In genomic region chr5:52425819-52426218, GRCm38 (mm10) we compare ENCODE assay signal across 29 mouse cellular contexts. TPM values are rescaled to one million over a fixed set of nuclear protein-coding genes. Genes with fewer than 3 reads are reported as not detected.
A peak's percentile ranks its signal among the peaks of the same experiment; 100 is the strongest.
DNase-seq lines count a peak whose midpoint lies in the region; ATAC-seq lines count a peak whose summit lies in the region.
"Had no signal": no experiment of that assay in that cellular context is flagged by ENCODE, and none has a peak within 500 bp of the region (broad histone marks: within the 10 kb centered on the region; RNA-seq: fewer than 3 reads in every experiment).

No protein-coding gene starts in this region.

- H3K27me3 ChIP-seq in midbrain, embryonic 13.5 days = no peaks in the 10 kb centered on the region
- H3K27me3 ChIP-seq: CH12.LX; embryonic facial prominence, embryonic 13.5 days; embryonic facial prominence, embryonic 15.5 days; forebrain, embryonic 12.5 days; Patski had no signal

- no peaks in the 10 kb centered on the region for H3K36me3 ChIP-seq in midbrain, embryonic 13.5 days
- H3K36me3 ChIP-seq: embryonic facial prominence, embryonic 13.5 days; embryonic facial prominence, embryonic 15.5 days; forebrain, embryonic 10.5 days; forebrain, embryonic 12.5 days; G1E had no signal

- peak; percentile 76 for ATAC-seq in frontal cortex, adult (ENCODE audit: low TSS enrichment)
- ATAC-seq in midbrain, embryonic 13.5 days = no peak
- ATAC-seq: activated CD4-positive, CD25-positive, alpha-beta regulatory T cell, adult 4 months; CD4-positive, CD25-positive, alpha-beta regulatory T cell, adult 4 months; forebrain, embryonic 14.5 days; Patski had no signal

- no peak overlapping the region for H3K4me3 ChIP-seq in midbrain, embryonic 13.5 days (replicated peaks)
- H3K4me3 ChIP-seq: embryonic facial prominence, embryonic 13.5 days; embryonic facial prominence, embryonic 15.5 days; erythroblast, embryonic 14.5 days; forebrain, embryonic 10.5 days; forebrain, embryonic 12.5 days had no signal

- no peak overlapping the region for H3K27ac ChIP-seq in midbrain, embryonic 13.5 days
- H3K27ac ChIP-seq: embryonic facial prominence, embryonic 13.5 days; embryonic facial prominence, embryonic 15.5 days; forebrain, embryonic 10.5 days; forebrain, embryonic 12.5 days had no signal

- no peak overlapping the region for H3K9ac ChIP-seq in midbrain, embryonic 13.5 days (replicated peaks)
- H3K9ac ChIP-seq: embryonic facial prominence, embryonic 13.5 days; embryonic facial prominence, embryonic 15.5 days; forebrain, embryonic 12.5 days had no signal

- no peak for DNase-seq in frontal cortex, postnatal 14 days (ENCODE audit: low spot score in 2 of 2)
- DNase-seq in right cerebral cortex, adult 18-20 months = peak; percentile 30
- DNase-seq in right cerebral cortex, postnatal 36 days (ENCODE audit: low spot score in 2 of 2) = no peak
- peak; percentile 72 for DNase-seq in brain, adult 2 months (ENCODE audit: low read depth, low spot score)
- DNase-seq in telencephalon, adult 2 months (ENCODE audit: low read depth, low spot score) = peak; percentile 23
- DNase-seq: adrenal gland, adult 8-10 months; adrenal gland, postnatal 14 days; adrenal gland, postnatal 36 days; B cell, adult 2 months; cerebellum, adult 11 months; cerebellum, adult 18-20 months; cerebellum, adult 8-10 months; cerebellum, adult 9-11 months; cerebellum, postnatal 14 days; cerebellum, postnatal 36 days; embryo, embryonic 11 days had no signal

- H3K4me1 ChIP-seq in midbrain, embryonic 13.5 days (replicated peaks) = peaks cover 19% of the 10 kb centered on the region
- H3K4me1 ChIP-seq: embryonic facial prominence, embryonic 13.5 days; embryonic facial prominence, embryonic 15.5 days had no signal

- no peak overlapping the region for H3K4me2 ChIP-seq in midbrain, embryonic 13.5 days (replicated peaks)
- H3K4me2 ChIP-seq: embryonic facial prominence, embryonic 13.5 days; embryonic facial prominence, embryonic 15.5 days; forebrain, embryonic 12.5 days had no signal

- no peaks in the 10 kb centered on the region for H3K9me3 ChIP-seq in midbrain, embryonic 13.5 days
- H3K9me3 ChIP-seq: embryonic facial prominence, embryonic 13.5 days; embryonic facial prominence, embryonic 15.5 days; forebrain, embryonic 10.5 days; forebrain, embryonic 12.5 days had no signal

- WGBS in midbrain, embryonic 13.5 days = 92% methylated on average over 9 of the region's 9 CpGs

RNA-seq across cellular contexts. Expression of gene Ccdc149, which starts 45.5 kb away (rescaled TPM):
- polyA plus RNA-seq in midbrain, embryonic 13.5 days (2015; fragmentation: Nextera tagmentation; extraction: Ambion mirVana) = 8.2 and 9.7 TPM in 2 replicates
- polyA plus RNA-seq: activated CD4-positive, CD25-positive, alpha-beta regulatory T cell, adult 4 months; CD4-positive, CD25-positive, alpha-beta regulatory T cell, adult 4 months; erythroblast, embryonic 14.5 days; G1E had no signal

Comparison
In these comparisons a context has a peak if more than half of its experiments do, and no peak if none do; other contexts are left out.
1. DNase-seq: peak in right cerebral cortex, adult 18-20 months (single experiment), brain, adult 2 months (single experiment) and telencephalon, adult 2 months (single experiment); none in frontal cortex, postnatal 14 days (0 of 2) and right cerebral cortex, postnatal 36 days (0 of 2).